10 mouse cellular contexts compared by ENCODE assay signal in genomic region chr1:40355904-40356521, GRCm38 (mm10). TPM values are rescaled to one million over a fixed set of nuclear protein-coding genes. Genes with fewer than 3 reads are reported as not detected.
DNase-seq lines count a peak whose midpoint lies in the region; ATAC-seq and TF ChIP-seq lines count a peak whose summit lies in the region.
"Had no signal": no experiment of that assay in that cellular context is flagged by ENCODE, and none has a peak within 500 bp of the region (broad histone marks: within the 10 kb centered on the region; RNA-seq: fewer than 3 reads in every experiment).

No protein-coding gene starts in this region.

- no peak overlapping the region for H3K27ac ChIP-seq in liver, embryonic 14.5 days
- no peak overlapping the region for H3K27ac ChIP-seq in midbrain, embryonic 14.5 days (replicated peaks; ENCODE audit: low read depth, low read length)
- H3K27ac ChIP-seq: heart, embryonic 13.5 days; midbrain, embryonic 13.5 days had no signal

- no peak overlapping the region for H3K4me2 ChIP-seq in liver, embryonic 14.5 days (ENCODE audit: low read depth)
- no peak overlapping the region for H3K4me2 ChIP-seq in midbrain, embryonic 14.5 days (ENCODE audit: low read length)
- H3K4me2 ChIP-seq: heart, embryonic 13.5 days; midbrain, embryonic 13.5 days had no signal

- H3K4me3 ChIP-seq in liver, embryonic 14.5 days (ENCODE audit: insufficient read depth in 1 of 2, low read depth in 2 of 2, low read length in 2 of 2): no peak overlapping the region
- H3K4me3 ChIP-seq in midbrain, embryonic 14.5 days (replicated peaks; ENCODE audit: low read depth, low read length): no peak overlapping the region
- H3K4me3 ChIP-seq: heart, embryonic 13.5 days; midbrain, embryonic 13.5 days had no signal

- 14% methylated on average over 10 of the region's 10 CpGs for WGBS in liver, embryonic 14.5 days (ENCODE audit: insufficient replicate concordance)
- 91% methylated on average over 10 of the region's 10 CpGs for WGBS in midbrain, embryonic 14.5 days

- peak; percentile 58 for DNase-seq in layer of hippocampus, adult 9-11 months
- no peak for DNase-seq in layer of hippocampus, postnatal 36 days
- peak; percentile 24 for DNase-seq in brain, adult 2 months (ENCODE audit: low read depth, low spot score)
- DNase-seq in liver, embryonic 14.5 days (ENCODE audit: low read depth in 3 of 3, low spot score in 3 of 3): peak in 1 of 3 experiments; percentile 23
- DNase-seq in midbrain, embryonic 14.5 days: no peak
- DNase-seq: cerebellum, postnatal 25 days had no signal

- no peak for TF ChIP-seq EP300 in liver, embryonic 14.5 days (IDR thresholded peaks at IDR 0.05; ENCODE audit: low read depth)

- no peaks in the 10 kb centered on the region for H3K36me3 ChIP-seq in liver, embryonic 14.5 days (replicated peaks; ENCODE audit: control insufficient read depth, insufficient read depth, low read depth)
- no peaks in the 10 kb centered on the region for H3K36me3 ChIP-seq in midbrain, embryonic 14.5 days (ENCODE audit: control insufficient read depth, insufficient read depth, low read length)
- H3K36me3 ChIP-seq: midbrain, embryonic 13.5 days had no signal

- peak; percentile 39; the same call in 1 of the 2 replicates for ATAC-seq in liver, embryonic 14.5 days (ENCODE audit: insufficient read depth)
- peak; percentile 82 for ATAC-seq in megakaryocyte-erythroid progenitor cell, adult 5-6 weeks (replicated peaks; ENCODE audit: low FRiP score, low TSS enrichment, poor library complexity, severe bottlenecking)
- no peak for ATAC-seq in midbrain, embryonic 14.5 days (ENCODE audit: low FRiP score, low TSS enrichment)
- ATAC-seq in cerebellum, adult (ENCODE audit: insufficient number of reproducible peaks, low FRiP score, low TSS enrichment): no peak
- ATAC-seq: midbrain, embryonic 13.5 days had no signal

- no peak for TF ChIP-seq CTCF in liver, embryonic 14.5 days (IDR thresholded peaks at IDR 0.05; ENCODE audit: low read depth)

- H3K9me3 ChIP-seq in liver, embryonic 14.5 days (ENCODE audit: control insufficient read depth, low read length): no peaks in the 10 kb centered on the region
- H3K9me3 ChIP-seq in midbrain, embryonic 14.5 days (ENCODE audit: control insufficient read depth, low read length): no peaks in the 10 kb centered on the region
- H3K9me3 ChIP-seq: heart, embryonic 13.5 days; midbrain, embryonic 13.5 days had no signal

- no peaks in the 10 kb centered on the region for H3K27me3 ChIP-seq in liver, embryonic 14.5 days (ENCODE audit: control insufficient read depth, insufficient read depth, low read length)
- H3K27me3 ChIP-seq in midbrain, embryonic 14.5 days (ENCODE audit: control insufficient read depth, insufficient read depth, low read length): no peaks in the 10 kb centered on the region
- H3K27me3 ChIP-seq: heart, embryonic 13.5 days; midbrain, embryonic 13.5 days had no signal

- H3K4me1 ChIP-seq in liver, embryonic 14.5 days (replicated peaks; ENCODE audit: control insufficient read depth in 2 of 2, insufficient read depth in 2 of 2, low read length in 1 of 2): peaks cover 7 to 27% of the 10 kb centered on the region in 2 experiments; a peak in 3 of 4 replicates
- no peaks in the 10 kb centered on the region for H3K4me1 ChIP-seq in midbrain, embryonic 14.5 days (ENCODE audit: control insufficient read depth, insufficient read depth, low read length)
- H3K4me1 ChIP-seq: midbrain, embryonic 13.5 days had no signal

- H3K9ac ChIP-seq in liver, embryonic 14.5 days (replicated peaks): no peak overlapping the region
- H3K9ac ChIP-seq in midbrain, embryonic 14.5 days (replicated peaks; ENCODE audit: low read length): no peak overlapping the region
- H3K9ac ChIP-seq: heart, embryonic 13.5 days; midbrain, embryonic 13.5 days had no signal

RNA-seq across cellular contexts. Expression of gene Il1rl2, which starts 31.6 kb away (rescaled TPM):
- under 1 TPM; 0.42 to 0.61 TPM for total RNA-seq in layer of hippocampus, postnatal 36 days (2021)
- polyA plus RNA-seq in liver, embryonic 14.5 days (2012; rRNA removed): 0.80 and 0.91 TPM in 2 replicates
- polyA plus RNA-seq in liver, embryonic 14.5 days (2014; fragmentation: Nextera tagmentation; extraction: Ambion mirVana): 0.52 and 0.91 TPM in 2 replicates
- total RNA-seq in megakaryocyte-erythroid progenitor cell, adult 5-6 weeks (2014; fragmentation: Nextera tagmentation): 2.6 and 6.3 TPM in 2 replicates
- total RNA-seq in megakaryocyte-erythroid progenitor cell, adult 5-6 weeks (2017): 1.2 and 6.3 TPM in 2 replicates
- 0.74 TPM in 2 replicates for polyA plus RNA-seq in midbrain, embryonic 14.5 days (2014; fragmentation: Nextera tagmentation; extraction: Ambion mirVana)

Comparison
In these comparisons a context has a peak if more than half of its experiments do, and no peak if none do; other contexts are left out.
1. DNase-seq: peak in layer of hippocampus, adult 9-11 months (single experiment) and brain, adult 2 months (single experiment); none in layer of hippocampus, postnatal 36 days (0 of 2) and midbrain, embryonic 14.5 days (single experiment).
2. ATAC-seq: peak in liver, embryonic 14.5 days (single experiment) and megakaryocyte-erythroid progenitor cell, adult 5-6 weeks (single experiment); none in midbrain, embryonic 14.5 days (single experiment) and cerebellum, adult (single experiment).